Mouse (Mus musculus): ENCODE measurements around the gene Cd101.

Gene Cd101

GRCm38 (mm10) chr3:101029339-101029738, at the start of gene Cd101:
Gene Cd101 (minus strand): TSS chr3:101029556.
- TF ChIP-seq GATA4 (IDR thresholded peaks at IDR 0.05; ENCODE audit: insufficient replicate concordance, low read length): no peak

GRCm38 (mm10) chr3:101078344-101078743, 49.0 kb upstream of the Cd101 start:
- TF ChIP-seq GATA4 (IDR thresholded peaks at IDR 0.05; ENCODE audit: insufficient replicate concordance, low read length): no peak

GRCm38 (mm10) chr3:101077710-101078100, 48.3 kb upstream of the Cd101 start:
- TF ChIP-seq GATA4 (IDR thresholded peaks at IDR 0.05; ENCODE audit: insufficient replicate concordance, low read length): no peak

GRCm38 (mm10) chr3:101076966-101077709, 47.8 kb upstream of the Cd101 start:
- no peak for TF ChIP-seq GATA4 (IDR thresholded peaks at IDR 0.05; ENCODE audit: insufficient replicate concordance, low read length)

- TF ChIP-seq GATA4 (IDR thresholded peaks at IDR 0.05; ENCODE audit: insufficient replicate concordance, low read length): no peak
Measured at GRCm38 (mm10) chr3:101075866-101076265, 46.5 kb upstream of the Cd101 start.

GRCm38 (mm10) chr3:101073384-101073783, 44.0 kb upstream of the Cd101 start:
- no peak for TF ChIP-seq GATA4 (IDR thresholded peaks at IDR 0.05; ENCODE audit: insufficient replicate concordance, low read length)

GRCm38 (mm10) chr3:101072506-101073215, 43.3 kb upstream of the Cd101 start:
- no peak for TF ChIP-seq GATA4 (IDR thresholded peaks at IDR 0.05; ENCODE audit: insufficient replicate concordance, low read length)

- no peak for TF ChIP-seq GATA4 (IDR thresholded peaks at IDR 0.05; ENCODE audit: insufficient replicate concordance, low read length)
Measured at GRCm38 (mm10) chr3:101071576-101071975, 42.2 kb upstream of the Cd101 start.

GRCm38 (mm10) chr3:101070796-101071235, 41.5 kb upstream of the Cd101 start:
- TF ChIP-seq GATA4 (IDR thresholded peaks at IDR 0.05; ENCODE audit: insufficient replicate concordance, low read length): no peak

GRCm38 (mm10) chr3:101070230-101070795, 41.0 kb upstream of the Cd101 start:
- TF ChIP-seq GATA4 (IDR thresholded peaks at IDR 0.05; ENCODE audit: insufficient replicate concordance, low read length): no peak

GRCm38 (mm10) chr3:101068701-101069100, 39.3 kb upstream of the Cd101 start:
- TF ChIP-seq GATA4 (IDR thresholded peaks at IDR 0.05; ENCODE audit: insufficient replicate concordance, low read length): no peak

- TF ChIP-seq GATA4 (IDR thresholded peaks at IDR 0.05; ENCODE audit: insufficient replicate concordance, low read length): no peak
Measured at GRCm38 (mm10) chr3:101066175-101066574, 36.8 kb upstream of the Cd101 start.

GRCm38 (mm10) chr3:101061865-101062585, 32.7 kb upstream of the Cd101 start:
- TF ChIP-seq GATA4 (IDR thresholded peaks at IDR 0.05; ENCODE audit: insufficient replicate concordance, low read length): no peak

GRCm38 (mm10) chr3:101059214-101059613, 29.9 kb upstream of the Cd101 start:
- no peak for TF ChIP-seq GATA4 (IDR thresholded peaks at IDR 0.05; ENCODE audit: insufficient replicate concordance, low read length)

- TF ChIP-seq GATA4 (IDR thresholded peaks at IDR 0.05; ENCODE audit: insufficient replicate concordance, low read length): no peak
Measured at GRCm38 (mm10) chr3:101058203-101058602, 28.8 kb upstream of the Cd101 start.
